Mouse (Mus musculus) left cerebral cortex, adult 2 months (tissue): ENCODE data around the gene Ereg. TPM values are rescaled to one million over a fixed set of nuclear protein-coding genes. Genes with fewer than 3 reads are reported as not detected.

Experiments used
- DNase-seq, 2 experiments: peaks; one replicate each; pipeline ENCODE4 v3.0.0; 2021 to 2022; ENCODE audit warnings: low spot score in 2 of 2, mixed read lengths in 1 of 2; ENCODE audit errors: extremely low spot score in 1 of 2
- H3K27ac ChIP-seq: fragments of 200-600 bp; 2 replicates; pipeline ENCODE4 v1.8.1; 2022
- H3K4me3 ChIP-seq: fragments of 200-600 bp; 2 replicates; pipeline ENCODE4 v1.8.1; 2022
- CTCF ChIP-seq: fragments of 200-600 bp; IDR thresholded peaks from 2 replicates; pipeline ENCODE4 v1.8.1; 2022; ENCODE audit warnings: antibody characterized with exemption, mild to moderate bottlenecking, moderate library complexity
- intact Hi-C: fragments of 180-260 bp; cut with DNase I; formaldehyde crosslinking; loops from one replicate; pipeline ENCODE4 v1.15.1; 2025
- long read RNA-seq, 2 experiments: library from polyadenylated mRNA; stranded (forward); transcript quantifications; one replicate each; pipeline ENCODE4 v2.0.0; 2021; ENCODE audit warnings: borderline mapping rate in 2 of 2
- total RNA-seq, 2 experiments: library from RNA; stranded (reverse); gene quantifications; 2 replicates each; pipeline ENCODE4 v1.2.3; 2021

Gene Ereg
- not detected for total RNA-seq
- long read RNA-seq, experiment 1, result 0 reads
- long read RNA-seq, experiment 2, result 0 reads

GRCm38 (mm10) chr5:91074450-91074950 is at the start of gene Ereg:
Gene Ereg, plus strand, starts transcription at chr5:91074622.
- peak in 1 of 2 experiments; percentile 8 for DNase-seq
- no peak for TF ChIP-seq CTCF
- Histone ChIP-seq H3K27ac (no peak within 1 kb of the TSS), H3K4me3 (no peak within 1 kb of the TSS)
- intact Hi-C loops, result no loop called here

DNA sequence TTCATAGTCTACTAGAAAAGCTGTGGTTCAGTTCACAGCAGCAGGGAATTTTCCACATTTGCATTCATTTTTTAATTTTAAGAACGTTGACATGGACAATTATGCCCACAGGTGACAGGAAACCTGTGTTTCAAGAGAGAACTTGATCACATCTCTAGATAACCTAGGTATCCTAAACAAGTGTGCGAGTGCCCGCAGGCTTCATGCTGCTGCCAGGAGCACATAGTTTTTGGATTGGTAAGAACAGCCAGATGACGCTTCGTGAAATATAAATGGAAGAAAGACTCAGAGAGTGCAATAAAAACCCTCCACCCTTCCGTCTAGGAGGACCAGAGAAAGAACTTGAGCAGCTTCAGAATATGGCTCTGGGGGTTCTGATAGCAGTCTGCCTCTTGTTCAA is 47.3 kb upstream of the Ereg start, which contains the start of gene Epgn:
Epgn (plus strand) TSS at position 301 of the 400 bp plus-strand sequence.
- no peak for DNase-seq
- H3K4me3 ChIP-seq, result no peak within 1 kb of the TSS
- intact Hi-C loops, result no loop called here
- TF ChIP-seq CTCF, result no peak
- no peak within 1 kb of the TSS for H3K27ac ChIP-seq

- DNase-seq, result no peak
- Histone ChIP-seq H3K4me3 (no peak overlapping the region), H3K27ac (no peak overlapping the region)
- no peak for TF ChIP-seq CTCF
- intact Hi-C loops, result no loop called here
These were observed 46.6 kb upstream of the Ereg start for GRCm38 (mm10) chr5:91027840-91028239.

GRCm38 (mm10) chr5:91030629-91031028 is 43.8 kb upstream of the Ereg start:
- H3K4me3 ChIP-seq, result no peak overlapping the region
- TF ChIP-seq CTCF, result no peak; the same call in 1 of the 2 replicates
- no peak for DNase-seq
- intact Hi-C loops, result no loop called here
- H3K27ac ChIP-seq, result no peak overlapping the region

GRCm38 (mm10) chr5:91035341-91035740 is 39.1 kb upstream of the Ereg start:
- DNase-seq, result no peak
- no peak for TF ChIP-seq CTCF
- intact Hi-C loops, result loop anchor here (5.0 kb wide), 1 partner anchor 272 kb away; no protein-coding TSS in a partner anchor
- no peak overlapping the region for H3K27ac ChIP-seq
- no peak overlapping the region for H3K4me3 ChIP-seq

DNA sequence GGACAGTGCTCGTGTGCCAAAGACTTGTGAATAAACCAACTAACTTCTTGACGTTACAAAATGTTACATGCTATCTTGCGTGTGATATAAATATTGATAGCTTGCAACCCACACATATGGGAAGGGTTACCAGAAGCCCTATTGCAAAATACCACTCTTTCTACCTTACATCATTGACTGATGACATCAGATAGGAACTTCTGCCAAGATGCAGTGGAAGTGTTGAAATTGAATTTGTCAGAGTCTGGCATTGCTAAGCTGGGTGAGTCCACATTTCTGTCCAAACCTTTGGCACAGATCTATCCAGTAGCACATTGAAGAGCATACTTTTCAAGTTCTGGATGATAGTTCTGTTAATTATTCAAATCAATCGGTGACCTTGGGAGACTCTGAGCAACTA is 37.8 kb upstream of the Ereg start:
- intact Hi-C loops, result loop anchor here (5.0 kb wide), 1 partner anchor 271 kb away; no protein-coding TSS in a partner anchor
- Histone ChIP-seq H3K27ac (no peak overlapping the region), H3K4me3 (no peak overlapping the region)
- TF ChIP-seq CTCF, result no peak
- DNase-seq, result no peak

- intact Hi-C loops, result loop anchor here (5.0 kb wide), 1 partner anchor 270 kb away; no protein-coding TSS in a partner anchor
- TF ChIP-seq CTCF, result no peak
- H3K4me3 ChIP-seq, result no peak overlapping the region
These were observed 36.7 kb upstream of the Ereg start for GRCm38 (mm10) chr5:91037756-91038155.

DNA sequence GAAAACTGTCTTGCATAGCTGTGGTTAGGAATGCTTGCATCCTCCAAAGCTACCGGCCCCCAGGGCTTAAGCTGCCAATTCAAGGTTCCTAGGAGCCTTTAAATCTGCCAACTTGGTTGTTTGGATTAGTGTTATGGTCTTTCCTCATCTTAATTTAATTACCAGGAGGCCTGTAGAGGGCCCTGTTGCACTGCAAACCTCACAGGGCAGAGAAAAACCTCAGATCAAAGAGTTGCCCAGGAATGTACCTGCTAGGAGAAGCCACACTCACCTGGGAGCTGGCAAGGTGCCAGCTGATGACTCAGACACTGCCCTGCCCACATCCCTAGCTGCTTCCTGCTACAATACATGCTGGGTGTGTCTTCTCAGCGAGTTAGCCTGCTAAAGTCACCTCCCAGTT is 35.9 kb upstream of the Ereg start:
- Histone ChIP-seq H3K4me3 (no peak overlapping the region), H3K27ac (no peak overlapping the region)
- DNase-seq, result peak; percentile 8 to 10
- TF ChIP-seq CTCF, result peak; percentile 26
- intact Hi-C loops, result loop anchor here (5.0 kb wide), 1 partner anchor 269 kb away; no protein-coding TSS in a partner anchor

More at GRCm38 (mm10) chr5:91037756-91038155, 36.7 kb upstream of the Ereg start:
- no peak for DNase-seq
- no peak overlapping the region for H3K27ac ChIP-seq

DNA sequence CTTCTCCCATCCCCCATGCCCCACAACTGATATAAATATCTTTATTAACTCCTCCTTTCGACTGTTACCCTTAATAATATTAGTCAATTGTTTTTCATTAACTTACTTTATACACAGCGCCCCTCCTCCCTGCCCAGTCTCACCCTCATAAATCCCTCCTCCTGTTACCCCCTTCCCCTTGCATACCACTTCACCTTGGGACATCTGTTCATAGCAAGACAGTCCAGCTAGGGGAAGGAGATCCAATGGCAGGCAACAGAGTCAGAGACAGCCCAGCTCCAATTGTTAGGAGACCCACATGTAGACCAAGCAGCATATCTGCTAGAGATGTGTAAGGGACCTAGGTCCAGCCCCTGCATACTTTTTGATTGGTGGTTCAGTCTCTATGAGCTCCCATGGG is 35.5 kb upstream of the Ereg start:
- Histone ChIP-seq H3K4me3 (no peak overlapping the region), H3K27ac (no peak overlapping the region)
- intact Hi-C loops, result loop anchor here (5.0 kb wide), 1 partner anchor 268 kb away; no protein-coding TSS in a partner anchor
- no peak for DNase-seq
- TF ChIP-seq CTCF, result no peak

DNA sequence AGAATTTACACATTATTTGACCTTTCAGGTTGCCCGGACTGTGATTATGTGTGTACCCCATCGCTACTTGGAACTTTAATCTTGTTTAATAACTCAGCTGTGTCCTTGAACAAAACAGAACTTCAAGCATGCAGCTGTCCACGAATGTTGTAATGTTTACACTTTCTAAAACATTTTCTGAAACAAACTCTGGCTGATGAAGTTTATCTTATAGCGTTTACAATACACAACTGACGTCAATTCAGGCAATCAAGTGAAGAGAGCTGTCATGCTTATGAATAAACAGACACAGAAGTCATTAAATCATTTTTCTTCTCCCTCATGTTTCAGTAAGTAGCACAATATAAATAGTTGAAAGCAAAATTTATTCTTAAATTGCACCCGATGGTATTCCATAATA is 26.4 kb upstream of the Ereg start:
- TF ChIP-seq CTCF, result no peak
- Histone ChIP-seq H3K4me3 (no peak overlapping the region), H3K27ac (no peak overlapping the region)
- intact Hi-C loops, result no loop called here
- DNase-seq, result no peak

- DNase-seq, result no peak
- no peak for TF ChIP-seq CTCF
- intact Hi-C loops, result no loop called here
- H3K4me3 ChIP-seq, result no peak overlapping the region
- H3K27ac ChIP-seq, result no peak overlapping the region
These were observed 26.0 kb upstream of the Ereg start for GRCm38 (mm10) chr5:91048397-91048796.

- no peak for DNase-seq
These were observed 2.1 kb upstream of the Ereg start for GRCm38 (mm10) chr5:91072340-91072739.

DNA sequence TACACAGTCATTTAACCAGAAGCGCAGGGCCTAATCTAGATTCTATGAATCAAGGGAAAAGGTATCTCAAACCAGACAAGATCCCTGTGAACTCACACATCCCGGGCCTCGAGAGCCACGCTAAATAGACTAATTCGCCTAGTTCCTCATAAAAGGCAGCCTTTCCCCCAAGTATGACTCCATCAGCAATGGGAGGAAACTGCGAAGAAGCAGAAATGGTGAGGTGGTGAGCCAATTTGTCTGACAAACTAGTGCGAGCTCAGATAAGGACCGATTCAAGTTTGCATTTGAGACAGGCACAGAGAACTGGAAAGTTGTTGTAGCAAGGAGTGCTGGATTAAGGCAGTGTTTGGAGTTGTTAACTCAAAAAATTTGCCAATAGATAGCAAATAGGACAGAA is 796 bp upstream of the Ereg start:
- intact Hi-C loops, result no loop called here
- DNase-seq, result no peak
- TF ChIP-seq CTCF, result no peak
- Histone ChIP-seq H3K4me3 (no peak overlapping the region), H3K27ac (no peak overlapping the region)

More at GRCm38 (mm10) chr5:91072340-91072739, 2.1 kb upstream of the Ereg start:
- no peak for TF ChIP-seq CTCF
- Histone ChIP-seq H3K4me3 (no peak overlapping the region), H3K27ac (no peak overlapping the region)
- intact Hi-C loops, result no loop called here
